Mouse (Mus musculus): ENCODE measurements at regions not wholly inside any gene's neighbourhood (a gene's known extent, or its start where the extent isn't known, plus 50 kb on each side); places are given as distances from the start of the nearest gene placed in this dataset.

GRCm38 (mm10) chr12:16474361-16475080 is 136.2 kb downstream of the Lpin1 start:
- TF ChIP-seq POLR2A (IDR thresholded peaks at IDR 0.05; ENCODE audit: borderline replicate concordance, control insufficient read depth, low read depth, low read length) (no peak), CTCF (IDR thresholded peaks at IDR 0.05; ENCODE audit: control insufficient read depth, insufficient read depth, low read length) (no peak)
